Mouse (Mus musculus): ENCODE measurements around the gene Wdr45. TPM values are rescaled to one million over a fixed set of nuclear protein-coding genes. Genes with fewer than 3 reads are reported as not detected.

Gene Wdr45
- polyA plus RNA-seq, 1 experiment = 8.7 TPM

DNA sequence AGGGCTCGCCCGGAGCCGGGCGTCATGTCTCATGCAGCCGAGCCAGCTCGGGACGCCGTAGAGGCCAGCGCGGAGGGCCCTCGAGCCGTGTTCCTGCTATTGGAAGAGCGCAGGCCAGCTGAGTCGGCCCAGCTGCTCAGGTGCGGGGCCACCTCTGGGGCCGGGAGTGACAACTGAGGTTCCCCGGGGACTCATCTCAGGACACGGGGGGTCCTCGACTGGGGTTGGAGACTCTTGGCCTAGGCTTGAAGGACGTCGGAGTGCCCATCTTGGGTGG is 48.7 kb downstream of the Wdr45 start:
- H3K27me3 ChIP-seq (replicated peaks) = no peaks in the 10 kb centered on the region
- peaks cover 34% of the 10 kb centered on the region for H3K4me1 ChIP-seq
- TF ChIP-seq FLI1 (IDR thresholded peaks at IDR 0.05; ENCODE audit: low read length) = no peak
- TF ChIP-seq GATA1 (IDR thresholded peaks at IDR 0.05; ENCODE audit: borderline replicate concordance, low read length) = no peak
- peaks cover 27% of the 10 kb centered on the region for H3K36me3 ChIP-seq (replicated peaks; ENCODE audit: low read length)
- H3K4me3 ChIP-seq (replicated peaks) = peak overlapping the region; percentile 96
- H3K9me3 ChIP-seq = no peaks in the 10 kb centered on the region

DNA sequence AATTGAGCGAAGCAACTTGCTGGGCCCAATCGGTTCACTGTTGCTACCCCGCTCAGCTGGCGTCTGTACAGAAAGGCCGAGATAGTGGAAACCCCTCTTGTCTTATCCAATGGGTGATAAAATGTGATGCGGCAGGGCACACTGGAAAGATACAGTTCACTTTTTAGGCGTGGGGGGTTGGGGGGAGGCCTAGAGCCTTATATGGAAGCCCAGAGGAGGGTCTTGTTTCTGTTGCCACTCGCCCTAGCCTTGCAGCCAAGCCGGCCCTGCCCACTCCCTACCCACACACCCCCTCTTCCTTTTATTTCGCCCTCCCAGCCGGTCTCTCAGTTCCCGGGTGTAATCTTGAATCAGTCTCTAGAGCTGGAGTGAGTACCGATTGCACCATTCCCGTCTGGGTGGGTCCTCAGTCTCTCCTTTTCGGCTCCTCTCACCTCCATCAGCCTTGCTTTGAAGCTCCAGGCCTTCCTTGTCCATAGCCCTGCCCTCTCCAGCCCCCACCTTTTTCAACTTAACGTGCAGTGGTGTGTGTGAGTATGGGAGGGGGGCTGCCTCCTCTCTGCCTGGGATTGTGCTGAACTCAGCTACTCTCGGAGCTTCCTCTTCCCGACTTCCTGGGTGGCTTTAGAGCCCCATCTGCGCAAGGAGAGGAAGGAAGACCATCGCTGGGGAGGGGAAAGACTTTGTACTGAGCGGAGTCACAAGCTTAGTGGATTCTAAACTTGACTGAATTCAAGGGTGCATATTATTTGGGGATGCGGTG is 49.7 kb downstream of the Wdr45 start:
- Histone ChIP-seq H3K36me3 (replicated peaks; ENCODE audit: low read length) (peaks cover 36% of the 10 kb centered on the region), H3K9me3 (no peaks in the 10 kb centered on the region), H3K4me3 (replicated peaks) (peak overlapping the region; percentile 96), H3K27me3 (replicated peaks) (no peaks in the 10 kb centered on the region), H3K4me1 (peaks cover 34% of the 10 kb centered on the region)
- no peak for TF ChIP-seq FLI1 (IDR thresholded peaks at IDR 0.05; ENCODE audit: low read length)
- no peak for TF ChIP-seq GATA1 (IDR thresholded peaks at IDR 0.05; ENCODE audit: borderline replicate concordance, low read length)

DNA sequence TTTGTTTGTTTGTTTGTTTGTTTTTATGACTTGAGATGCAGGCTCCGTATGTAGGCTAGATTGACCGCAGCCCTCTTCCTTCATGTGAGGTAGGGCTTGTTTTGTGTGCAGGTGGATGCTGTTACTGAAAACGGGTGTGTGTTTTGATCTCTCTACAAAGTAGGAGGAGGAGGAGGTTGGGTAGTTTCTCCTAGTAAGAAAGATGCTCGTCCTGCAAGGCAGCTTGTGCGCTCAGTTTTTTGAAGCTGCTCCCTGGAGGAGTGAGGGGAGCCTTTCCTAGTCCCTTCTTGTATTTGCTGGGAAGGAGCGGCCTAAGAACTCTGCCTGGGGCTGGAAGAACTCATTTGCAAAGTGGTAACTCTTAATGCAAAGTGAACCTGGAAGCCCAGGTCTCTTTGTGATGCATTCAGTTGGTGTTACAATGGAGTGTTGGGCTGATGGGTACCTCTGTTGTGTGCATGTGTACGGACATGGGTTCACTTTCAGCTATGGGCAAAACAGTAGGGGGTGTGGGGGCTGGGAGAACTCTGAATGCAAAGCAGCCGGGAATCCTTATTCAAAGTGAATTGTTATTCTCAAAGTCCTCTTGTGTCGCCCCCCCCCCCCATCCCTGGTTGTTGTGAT is 50.6 kb downstream of the Wdr45 start:
- H3K27me3 ChIP-seq (replicated peaks) = no peaks in the 10 kb centered on the region
- peaks cover 38% of the 10 kb centered on the region for H3K4me1 ChIP-seq
- TF ChIP-seq GATA1 (IDR thresholded peaks at IDR 0.05; ENCODE audit: borderline replicate concordance, low read length) = no peak
- no peak for TF ChIP-seq FLI1 (IDR thresholded peaks at IDR 0.05; ENCODE audit: low read length)
- no peaks in the 10 kb centered on the region for H3K9me3 ChIP-seq
- H3K36me3 ChIP-seq (replicated peaks; ENCODE audit: low read length) = peaks cover 45% of the 10 kb centered on the region
- peak overlapping the region; percentile 96 for H3K4me3 ChIP-seq (replicated peaks)

DNA sequence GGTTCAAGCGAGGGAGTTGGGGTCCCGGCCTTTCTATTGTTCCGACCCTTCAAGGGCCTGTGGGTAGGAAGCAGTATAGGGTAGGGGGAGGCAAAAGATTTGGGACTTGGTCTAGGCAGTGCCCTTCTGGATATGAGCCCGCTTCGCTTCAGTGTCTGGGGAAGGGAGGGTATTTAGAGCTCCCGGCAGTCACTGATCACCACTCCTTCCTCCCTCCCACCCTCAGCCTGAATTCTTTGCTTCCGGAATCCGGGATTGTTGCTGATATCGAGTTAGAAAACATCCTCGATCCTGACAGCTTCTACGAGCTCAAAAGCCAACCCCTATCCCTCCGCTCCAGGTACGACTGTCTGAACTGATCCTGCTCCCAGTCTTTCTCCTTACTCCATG is 51.1 kb downstream of the Wdr45 start:
- Histone ChIP-seq H3K36me3 (replicated peaks; ENCODE audit: low read length) (peaks cover 50% of the 10 kb centered on the region), H3K4me3 (replicated peaks) (peak overlapping the region; percentile 52), H3K9me3 (no peaks in the 10 kb centered on the region), H3K27me3 (replicated peaks) (no peaks in the 10 kb centered on the region), H3K4me1 (peaks cover 38% of the 10 kb centered on the region)
- TF ChIP-seq GATA1 (IDR thresholded peaks at IDR 0.05; ENCODE audit: borderline replicate concordance, low read length) (no peak), FLI1 (IDR thresholded peaks at IDR 0.05; ENCODE audit: low read length) (no peak)

DNA sequence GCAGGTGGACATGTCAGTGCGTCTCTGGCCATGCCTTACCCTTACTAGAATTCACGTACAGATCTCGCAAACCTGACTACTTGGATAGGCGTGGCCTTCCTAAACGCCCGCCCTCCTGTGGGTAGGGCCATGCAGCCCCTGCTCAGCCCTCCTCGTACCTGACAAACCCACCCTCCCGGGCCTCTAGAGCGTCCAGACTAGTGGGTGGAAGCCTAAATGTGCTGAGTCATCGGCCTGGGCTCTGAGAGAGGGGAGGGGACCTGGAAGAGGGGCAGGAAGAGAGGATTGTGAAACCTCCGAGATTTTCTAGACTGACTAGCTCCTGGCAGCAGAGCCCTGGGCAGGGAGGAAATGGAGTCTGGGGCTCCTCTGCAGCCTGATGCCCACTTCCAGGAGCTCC is 51.6 kb downstream of the Wdr45 start:
- Histone ChIP-seq H3K4me1 (peaks cover 38% of the 10 kb centered on the region), H3K36me3 (replicated peaks; ENCODE audit: low read length) (peaks cover 55% of the 10 kb centered on the region), H3K27me3 (replicated peaks) (no peaks in the 10 kb centered on the region), H3K9me3 (no peaks in the 10 kb centered on the region), H3K4me3 (replicated peaks) (peak overlapping the region; percentile 52)
- TF ChIP-seq GATA1 (IDR thresholded peaks at IDR 0.05; ENCODE audit: borderline replicate concordance, low read length) = no peak

DNA sequence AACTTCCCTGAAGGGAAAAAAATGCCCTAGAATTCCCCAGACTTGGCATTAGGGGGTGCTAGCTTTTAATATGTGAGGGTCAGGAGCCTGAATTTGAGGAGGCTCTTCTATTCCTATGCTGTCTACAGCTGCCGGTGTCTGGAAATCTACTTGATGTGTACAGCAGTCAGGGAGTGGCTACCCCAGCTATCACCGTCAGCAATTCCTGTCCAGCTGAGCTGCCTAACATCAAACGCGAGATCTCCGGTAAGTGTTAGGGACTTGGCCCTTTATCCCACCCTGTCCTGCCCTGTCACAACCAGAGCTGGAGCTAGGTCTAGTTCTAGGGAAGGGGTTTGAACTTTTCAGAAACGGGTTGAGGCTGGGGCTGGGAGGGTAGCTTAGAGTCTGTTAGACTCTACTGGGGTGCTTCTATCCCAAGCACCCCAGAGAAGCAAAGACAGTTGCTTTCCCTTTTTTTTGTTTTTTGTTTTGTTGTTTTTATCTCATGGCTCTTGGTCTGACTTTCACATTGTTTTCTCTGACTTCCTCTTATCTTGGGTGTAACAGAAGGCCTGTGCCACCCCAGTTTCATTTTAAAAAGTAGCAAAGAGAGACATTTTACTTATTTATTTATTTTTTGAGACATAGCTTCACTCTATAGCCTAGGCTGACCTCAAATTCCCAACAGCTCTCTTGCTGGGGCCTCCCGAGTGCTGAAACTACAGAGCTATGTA is 55.3 kb downstream of the Wdr45 start:
- H3K4me1 ChIP-seq = peaks cover 26% of the 10 kb centered on the region
- no peak overlapping the region for H3K4me3 ChIP-seq (replicated peaks)
- H3K36me3 ChIP-seq (replicated peaks; ENCODE audit: low read length) = peaks cover 89% of the 10 kb centered on the region
- TF ChIP-seq FLI1 (IDR thresholded peaks at IDR 0.05; ENCODE audit: low read length) (no peak), GATA1 (IDR thresholded peaks at IDR 0.05; ENCODE audit: borderline replicate concordance, low read length) (no peak)
- H3K9me3 ChIP-seq = no peaks in the 10 kb centered on the region
- no peaks in the 10 kb centered on the region for H3K27me3 ChIP-seq (replicated peaks)

DNA sequence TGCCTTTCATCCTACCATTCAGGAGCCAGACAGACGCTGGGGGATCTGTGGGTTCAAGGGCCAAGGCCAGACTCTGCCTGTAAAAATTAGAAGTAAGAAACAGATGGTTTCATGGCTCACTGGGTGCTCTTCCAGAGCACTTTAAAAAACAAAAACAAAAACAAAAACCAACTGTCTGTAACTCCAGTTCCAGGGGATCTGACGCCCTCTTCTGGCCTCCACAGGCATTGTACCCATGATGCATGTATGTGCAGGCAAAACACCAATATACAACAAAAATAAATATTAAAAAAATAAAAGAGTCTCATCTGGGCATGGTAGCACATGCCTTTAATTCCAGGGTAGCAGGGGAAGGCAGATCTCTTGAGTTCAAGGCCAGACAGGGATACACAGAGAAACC is 58.6 kb downstream of the Wdr45 start:
- peaks cover 73% of the 10 kb centered on the region for H3K36me3 ChIP-seq (replicated peaks; ENCODE audit: low read length)
- no peaks in the 10 kb centered on the region for H3K9me3 ChIP-seq
- H3K4me3 ChIP-seq (replicated peaks) = no peak overlapping the region
- TF ChIP-seq FLI1 (IDR thresholded peaks at IDR 0.05; ENCODE audit: low read length) (no peak), GATA1 (IDR thresholded peaks at IDR 0.05; ENCODE audit: borderline replicate concordance, low read length) (no peak)
- H3K27me3 ChIP-seq (replicated peaks) = no peaks in the 10 kb centered on the region
- H3K4me1 ChIP-seq = peaks cover 16% of the 10 kb centered on the region

DNA sequence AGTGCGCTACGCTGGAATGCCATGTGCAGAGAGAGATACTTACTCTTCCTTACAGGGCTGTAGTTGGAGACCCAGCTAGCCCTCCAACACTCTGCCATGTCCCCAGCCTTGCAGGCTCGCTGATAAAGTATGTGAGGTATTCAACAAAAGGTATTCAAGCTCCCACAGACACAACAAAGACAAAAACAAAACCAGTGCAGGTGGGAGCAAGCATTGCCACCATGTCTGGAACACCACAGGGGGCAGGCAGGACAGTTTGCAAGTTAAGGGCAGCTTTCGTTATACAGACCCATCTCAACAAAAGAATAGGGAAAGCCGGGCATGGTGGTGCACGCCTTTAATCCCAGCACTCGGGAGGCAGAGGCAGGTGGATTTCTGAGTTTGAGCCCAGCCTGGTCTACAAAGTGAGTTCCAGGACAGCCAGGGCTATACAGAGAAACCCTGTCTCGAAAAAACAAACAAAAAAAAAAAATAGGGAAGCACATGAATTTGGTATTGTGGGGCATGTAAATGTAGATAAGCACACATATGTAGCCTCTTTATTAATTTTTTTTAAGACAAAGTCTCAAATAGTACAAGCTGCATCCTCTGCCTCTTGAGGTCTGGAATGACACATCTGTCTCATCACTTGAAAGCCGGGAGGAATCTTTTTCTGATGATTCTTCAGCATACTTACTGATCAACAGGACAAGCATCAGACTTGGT is 61.5 kb downstream of the Wdr45 start:
- Histone ChIP-seq H3K36me3 (replicated peaks; ENCODE audit: low read length) (peaks cover 44% of the 10 kb centered on the region), H3K9me3 (no peaks in the 10 kb centered on the region), H3K4me3 (replicated peaks) (no peak overlapping the region), H3K27me3 (replicated peaks) (no peaks in the 10 kb centered on the region), H3K4me1 (peaks cover 28% of the 10 kb centered on the region)
- TF ChIP-seq GATA1 (IDR thresholded peaks at IDR 0.05; ENCODE audit: borderline replicate concordance, low read length) = no peak
- TF ChIP-seq FLI1 (IDR thresholded peaks at IDR 0.05; ENCODE audit: low read length) = no peak

DNA sequence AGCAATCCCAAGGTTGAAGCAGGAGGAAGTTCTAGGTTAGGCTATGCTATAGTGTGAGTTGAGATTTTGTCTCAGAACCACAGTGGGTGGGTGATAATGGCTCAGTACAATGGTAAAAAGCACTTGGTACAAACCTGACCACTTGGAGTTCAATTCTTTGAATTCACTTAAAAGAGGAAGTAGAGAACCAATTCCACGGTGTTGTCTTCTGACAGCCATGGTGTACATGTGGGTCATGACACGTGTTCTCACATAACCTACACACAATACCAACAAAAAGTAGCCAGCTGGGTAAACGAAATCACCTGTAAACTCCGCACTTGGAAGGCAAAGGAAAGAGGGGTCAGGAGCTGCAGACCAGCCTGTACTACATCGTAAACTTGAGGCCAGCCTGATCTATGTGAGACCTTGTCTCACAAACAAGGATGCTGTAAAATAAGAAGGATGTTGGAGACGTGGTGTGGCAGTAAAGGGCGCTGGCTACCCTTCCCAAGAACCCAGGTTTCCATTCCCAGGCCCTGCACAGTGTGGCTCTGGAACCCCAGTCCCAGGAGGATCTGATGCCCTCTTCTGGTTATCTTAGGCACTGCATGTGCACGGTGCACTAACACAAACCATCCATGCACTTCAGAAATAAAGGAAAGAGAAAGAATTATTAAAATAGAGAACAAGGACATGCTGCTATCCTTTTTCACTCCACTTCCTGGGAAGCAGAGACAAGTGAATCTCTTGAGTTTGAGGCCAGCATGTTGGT is 62.4 kb downstream of the Wdr45 start:
- H3K27me3 ChIP-seq (replicated peaks) = no peaks in the 10 kb centered on the region
- H3K36me3 ChIP-seq (replicated peaks; ENCODE audit: low read length) = peaks cover 36% of the 10 kb centered on the region
- H3K9me3 ChIP-seq = no peaks in the 10 kb centered on the region
- peaks cover 28% of the 10 kb centered on the region for H3K4me1 ChIP-seq
- no peak overlapping the region for H3K4me3 ChIP-seq (replicated peaks)
- TF ChIP-seq GATA1 (IDR thresholded peaks at IDR 0.05; ENCODE audit: borderline replicate concordance, low read length) (no peak), FLI1 (IDR thresholded peaks at IDR 0.05; ENCODE audit: low read length) (no peak)

Other genes starting within 250 kb of the Wdr45 start
- 3.1 TPM in 1 of 2 replicates, not detected in the other for gene Foxp3, start 140.7 kb upstream of the Wdr45 start, polyA plus RNA-seq (2012; ENCODE audit: insufficient read depth, low replicate concordance)
- 0.54 and 1.3 TPM in 2 replicates for gene Ppp1r3f, start 140.1 kb upstream of the Wdr45 start, polyA plus RNA-seq (2012; ENCODE audit: insufficient read depth, low replicate concordance)
- gene Ccdc22, start 108.8 kb upstream of the Wdr45 start, polyA plus RNA-seq (2012; ENCODE audit: insufficient read depth, low replicate concordance) = 19.9 and 25.1 TPM in 2 replicates
- gene Cacna1f, start 107.2 kb upstream of the Wdr45 start, polyA plus RNA-seq (2012; ENCODE audit: insufficient read depth, low replicate concordance) = 0.03 TPM in 1 of 2 replicates, not detected in the other
- gene Syp, start 75.9 kb upstream of the Wdr45 start, polyA plus RNA-seq (2012; ENCODE audit: insufficient read depth, low replicate concordance) = 1.4 TPM in 1 of 2 replicates, not detected in the other
- gene Prickle3, start 57.1 kb upstream of the Wdr45 start, polyA plus RNA-seq (2012; ENCODE audit: insufficient read depth, low replicate concordance) = 3.0 and 5.9 TPM in 2 replicates
- gene Plp2, start 42.9 kb upstream of the Wdr45 start, polyA plus RNA-seq (2012; ENCODE audit: insufficient read depth, low replicate concordance) = 18.5 and 29.3 TPM in 2 replicates
- gene Magix, start 33.1 kb upstream of the Wdr45 start, polyA plus RNA-seq (2012; ENCODE audit: insufficient read depth, low replicate concordance) = not detected in 2 replicates
- 2.4 TPM in 1 of 2 replicates, not detected in the other for gene Gpkow, start 17.2 kb upstream of the Wdr45 start, polyA plus RNA-seq (2012; ENCODE audit: insufficient read depth, low replicate concordance)
- 12.9 TPM in 1 of 2 replicates, not detected in the other for gene Gm45208, start 7.9 kb downstream of the Wdr45 start, polyA plus RNA-seq (2012; ENCODE audit: insufficient read depth, low replicate concordance)
- 28.2 and 91.3 TPM in 2 replicates for gene Praf2, start 14.1 kb downstream of the Wdr45 start, polyA plus RNA-seq (2012; ENCODE audit: insufficient read depth, low replicate concordance)
- 8.5 and 31.6 TPM in 2 replicates for gene Ccdc120, start 36.6 kb downstream of the Wdr45 start, polyA plus RNA-seq (2012; ENCODE audit: insufficient read depth, low replicate concordance)
- 17.5 and 17.8 TPM in 2 replicates for gene Tfe3, start 48.2 kb downstream of the Wdr45 start, polyA plus RNA-seq (2012; ENCODE audit: insufficient read depth, low replicate concordance)
- gene Gripap1, start 75.4 kb downstream of the Wdr45 start, polyA plus RNA-seq (2012; ENCODE audit: insufficient read depth, low replicate concordance) = 7.5 and 16.3 TPM in 2 replicates
- 0.15 TPM in 1 of 2 replicates, not detected in the other for gene Kcnd1, start 108.0 kb downstream of the Wdr45 start, polyA plus RNA-seq (2012; ENCODE audit: insufficient read depth, low replicate concordance)
- 89.2 and 180 TPM in 2 replicates for gene Otud5, start 127.0 kb downstream of the Wdr45 start, polyA plus RNA-seq (2012; ENCODE audit: insufficient read depth, low replicate concordance)
- gene Pim2, start 163.9 kb downstream of the Wdr45 start, polyA plus RNA-seq (2012; ENCODE audit: insufficient read depth, low replicate concordance) = 177 and 348 TPM in 2 replicates
- gene Slc35a2, start 169.7 kb downstream of the Wdr45 start, polyA plus RNA-seq (2012; ENCODE audit: insufficient read depth, low replicate concordance) = 99.5 and 147 TPM in 2 replicates
- 135 and 223 TPM in 2 replicates for gene Pqbp1, start 184.9 kb downstream of the Wdr45 start, polyA plus RNA-seq (2012; ENCODE audit: insufficient read depth, low replicate concordance)
- gene Timm17b, start 185.0 kb downstream of the Wdr45 start, polyA plus RNA-seq (2012; ENCODE audit: insufficient read depth, low replicate concordance) = 139 and 161 TPM in 2 replicates
- gene Gm10491, start 193.5 kb downstream of the Wdr45 start, polyA plus RNA-seq (2012; ENCODE audit: insufficient read depth, low replicate concordance) = not detected in 2 replicates
- not detected in 2 replicates for gene Gm10490, start 195.2 kb downstream of the Wdr45 start, polyA plus RNA-seq (2012; ENCODE audit: insufficient read depth, low replicate concordance)
- 1.4 and 3.8 TPM in 2 replicates for gene Pcsk1n, start 205.5 kb downstream of the Wdr45 start, polyA plus RNA-seq (2012; ENCODE audit: insufficient read depth, low replicate concordance)
- not detected in 2 replicates for gene Eras, start 214.3 kb downstream of the Wdr45 start, polyA plus RNA-seq (2012; ENCODE audit: insufficient read depth, low replicate concordance)
- gene Hdac6, start 233.6 kb downstream of the Wdr45 start, polyA plus RNA-seq (2012; ENCODE audit: insufficient read depth, low replicate concordance) = 0.96 and 16.9 TPM in 2 replicates